Mouse (Mus musculus) embryo, embryonic 11 days (tissue): ENCODE results near the gene Pacsin1.
"Not testable (repeated sequence)": the region's sequence is repeated elsewhere in the genome, so short reads cannot be mapped to it uniquely, and the experiment has no call there.

Source experiments
- DNase-seq: peaks from one replicate; pipeline ENCODE4 v3.0.0-alpha.2; 2015

The Pacsin1 gene

GRCm38 (mm10) chr17:27636132-27637020 is 18.9 kb upstream of the Pacsin1 start, which contains the start of gene Rps10:
Gene Rps10 (minus strand): TSS chr17:27636669.
- DNase-seq = no peak

GRCm38 (mm10) chr17:27637333-27637732 is 18.0 kb upstream of the Pacsin1 start:
- DNase-seq = no peak

GRCm38 (mm10) chr17:27638921-27639332 is 16.4 kb upstream of the Pacsin1 start:
- DNase-seq = no peak

GRCm38 (mm10) chr17:27639851-27640250 is 15.5 kb upstream of the Pacsin1 start:
- not testable (repeated sequence) for DNase-seq

- peak; percentile 63 for DNase-seq
These were observed 12.7 kb upstream of the Pacsin1 start for GRCm38 (mm10) chr17:27642491-27643062.

GRCm38 (mm10) chr17:27643101-27643500 is 12.2 kb upstream of the Pacsin1 start:
- DNase-seq = no peak

GRCm38 (mm10) chr17:27643756-27644155 is 11.6 kb upstream of the Pacsin1 start:
- no peak for DNase-seq

GRCm38 (mm10) chr17:27644572-27644971 is 10.7 kb upstream of the Pacsin1 start:
- DNase-seq = no peak

- DNase-seq = no peak
These were observed 9.5 kb upstream of the Pacsin1 start for GRCm38 (mm10) chr17:27645807-27646206.

GRCm38 (mm10) chr17:27650160-27650559 is 5.1 kb upstream of the Pacsin1 start:
- peak; percentile 80 for DNase-seq

GRCm38 (mm10) chr17:27650586-27650985 is 4.7 kb upstream of the Pacsin1 start:
- DNase-seq = no peak

- no peak for DNase-seq
These were observed 3.1 kb upstream of the Pacsin1 start for GRCm38 (mm10) chr17:27652046-27652790.

GRCm38 (mm10) chr17:27653253-27653959 is 1.9 kb upstream of the Pacsin1 start:
- DNase-seq = no peak

GRCm38 (mm10) chr17:27656011-27656399 is 696 bp downstream of the Pacsin1 start:
- DNase-seq = peak; percentile 67

GRCm38 (mm10) chr17:27656414-27656813 is 1.1 kb downstream of the Pacsin1 start:
- no peak for DNase-seq

GRCm38 (mm10) chr17:27657123-27657522 is 1.8 kb downstream of the Pacsin1 start:
- DNase-seq = no peak

GRCm38 (mm10) chr17:27658767-27659166 is 3.5 kb downstream of the Pacsin1 start:
- no peak for DNase-seq

GRCm38 (mm10) chr17:27671720-27672119 is 16.4 kb downstream of the Pacsin1 start:
- no peak for DNase-seq

GRCm38 (mm10) chr17:27673945-27674344 is 18.6 kb downstream of the Pacsin1 start:
- DNase-seq = no peak

- no peak for DNase-seq
These were observed 20.1 kb downstream of the Pacsin1 start for GRCm38 (mm10) chr17:27675453-27675852.

GRCm38 (mm10) chr17:27676270-27676669 is 21.0 kb downstream of the Pacsin1 start:
- DNase-seq = no peak

- DNase-seq = no peak
These were observed 22.4 kb downstream of the Pacsin1 start for GRCm38 (mm10) chr17:27677756-27678155.
